Mouse (Mus musculus) left cerebral cortex, adult 18-20 months (tissue): ENCODE data around the gene Plgrkt. TPM values are rescaled to one million over a fixed set of nuclear protein-coding genes. Genes with fewer than 3 reads are reported as not detected.

Source experiments
- total RNA-seq, 2 experiments: library from RNA; stranded (reverse); gene quantifications; 2 replicates each; pipeline ENCODE4 v1.2.3; 2021

Gene Plgrkt
- total RNA-seq, 2 experiments from 2014 or later: 26.7 to 30.2 TPM

Other genes starting within 250 kb of the Plgrkt start
- gene Jak2, start 115.6 kb downstream of the Plgrkt start, total RNA-seq: 10 to 100 TPM; 34.8 to 43.3 TPM
- gene Insl6, start 42.0 kb downstream of the Plgrkt start, total RNA-seq: under 1 TPM; 0.52 to 0.93 TPM
- 1 to 10 TPM in 1 of 2 experiments, under 1 TPM in 1; 0.84 to 1.8 TPM for gene Rln1, start 32.7 kb downstream of the Plgrkt start, total RNA-seq
- gene Cd274, start 65 bp upstream of the Plgrkt start, total RNA-seq: 1 to 10 TPM; 1.3 to 1.8 TPM
- under 1 TPM; 0.26 to 0.28 TPM for gene Pdcd1lg2, start 43.5 kb upstream of the Plgrkt start, total RNA-seq
- 10 to 100 TPM; 31.3 to 33.2 TPM for gene Ric1, start 154.9 kb upstream of the Plgrkt start, total RNA-seq